Mouse (Mus musculus) liver, adult 2 months (tissue): ENCODE data around the gene Creb3l4.

ENCODE experiments used
- CTCF ChIP-seq: fragments of 200-500 bp; IDR thresholded peaks from 2 replicates; pipeline ENCODE4 v1.5.1; 2011; ENCODE audit warnings: low read depth, low read length, control low read depth
- POLR2A ChIP-seq: fragments of 200-500 bp; IDR thresholded peaks from 2 replicates; pipeline ENCODE4 v1.6.1; 2011; ENCODE audit warnings: low read length, control low read depth; ENCODE audit not compliant: insufficient read depth; ENCODE audit errors: extremely low read depth

DNA sequence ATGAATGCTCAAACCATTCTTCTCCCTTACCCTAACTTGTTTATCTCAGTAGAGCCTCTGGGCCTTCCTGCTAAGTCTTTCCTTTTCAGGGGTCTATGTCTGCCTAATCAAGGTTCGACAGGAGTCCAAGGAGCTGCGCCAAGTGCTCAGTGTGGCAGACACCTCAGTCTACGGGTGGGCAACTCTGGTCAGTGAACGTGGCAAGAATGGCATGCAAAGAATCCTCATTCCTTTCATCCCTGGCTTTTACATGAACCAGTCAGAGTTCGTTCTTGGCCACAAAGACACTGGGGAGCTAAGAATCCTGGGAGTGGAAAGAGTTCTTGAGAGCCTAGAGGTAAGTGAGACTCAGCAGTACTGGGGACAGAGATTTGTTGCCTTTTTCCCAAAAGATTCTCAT, 39.7 kb downstream of the Creb3l4 start:
- TF ChIP-seq CTCF (no peak), POLR2A (no peak)
